Mouse (Mus musculus) thymus, postnatal 10 days (tissue): ENCODE results near the gene Boll.
A peak's percentile ranks its signal among the peaks of the same experiment; 100 is the strongest.
"Not testable (repeated sequence)": the region's sequence is repeated elsewhere in the genome, so short reads cannot be mapped to it uniquely, and the experiment has no call there.

Source experiments
- DNase-seq, 2 experiments: peaks; one replicate each; pipeline ENCODE4 v3.0.0; 2021; ENCODE audit warnings: low spot score in 2 of 2

Gene Boll

GRCm38 (mm10) chr1:55363044-55363565 lies at the start of gene Boll:
Gene Boll (minus strand): TSS chr1:55363469.
- peak; percentile 74 to 87 for DNase-seq

DNA sequence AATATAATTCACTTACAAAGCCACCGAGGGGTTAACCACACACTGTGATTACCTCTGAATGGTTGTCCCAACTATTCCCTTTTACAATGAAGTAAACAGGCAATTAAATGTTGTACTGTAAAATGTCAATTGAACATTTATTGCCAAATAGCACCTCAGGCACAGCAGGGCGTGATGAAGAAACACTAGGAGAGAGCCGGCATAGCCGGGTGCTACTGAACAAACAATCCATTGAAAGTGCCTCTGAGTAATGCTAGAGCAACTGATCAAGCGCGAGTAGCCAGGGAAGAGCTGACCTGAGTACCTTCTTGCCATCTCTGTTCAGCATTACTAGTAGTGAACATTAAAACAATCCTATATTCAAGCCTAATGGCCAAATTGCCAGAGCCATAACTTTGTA lies 49.3 kb upstream of the Boll start:
- no peak for DNase-seq

GRCm38 (mm10) chr1:55411079-55411478 lies 47.8 kb upstream of the Boll start:
- no peak for DNase-seq

GRCm38 (mm10) chr1:55410670-55411069 lies 47.4 kb upstream of the Boll start:
- DNase-seq: no peak

DNA sequence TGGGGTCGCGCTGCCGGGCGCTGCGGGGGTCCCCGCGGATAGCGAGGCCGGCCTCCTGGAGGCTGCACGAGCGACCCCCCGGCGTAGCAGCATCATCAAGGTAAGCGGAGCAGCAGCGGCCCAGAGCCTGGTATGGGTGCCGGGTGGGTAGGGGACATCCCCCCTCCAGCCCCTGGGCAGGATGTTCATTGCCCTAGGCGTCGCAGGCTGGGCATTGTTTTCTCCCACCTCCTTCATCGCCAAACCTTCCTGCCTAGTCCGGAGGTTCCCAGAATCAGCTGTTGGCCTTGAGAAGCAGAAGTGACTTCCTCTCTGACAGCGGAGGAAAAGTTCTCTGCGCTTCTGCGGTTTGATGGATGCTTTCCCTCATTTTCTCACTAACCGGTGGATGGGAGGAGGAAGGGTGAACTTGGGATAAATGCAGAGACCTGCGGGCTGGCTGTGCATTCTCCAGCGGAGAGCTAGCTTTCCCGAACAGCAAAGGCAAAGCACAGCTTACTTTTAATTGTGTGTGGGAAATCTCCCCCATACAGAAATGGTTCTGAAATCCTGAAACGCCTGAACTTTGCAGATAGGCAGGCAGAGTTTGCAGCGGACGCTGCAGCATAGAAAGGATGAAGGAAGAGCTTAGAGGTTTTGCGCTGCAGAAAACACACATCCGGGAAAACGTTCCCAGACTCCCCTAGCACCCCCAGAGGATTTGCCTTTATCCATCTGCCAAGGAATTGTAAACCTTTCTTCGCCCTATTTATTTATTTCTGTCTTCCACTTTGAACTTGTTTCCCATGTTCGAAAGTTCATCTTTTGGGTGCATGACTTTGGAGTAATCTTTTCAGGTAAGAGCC lies 43.5 kb upstream of the Boll start:
- peak; percentile 38 to 39 for DNase-seq

- DNase-seq: peak in 1 of 2 experiments; percentile 48
Observed at GRCm38 (mm10) chr1:55406023-55406413, 42.7 kb upstream of the Boll start.

- peak; percentile 94 to 96 for DNase-seq
Observed at GRCm38 (mm10) chr1:55405272-55406022, 42.2 kb upstream of the Boll start, which contains the start of gene Plcl1. Gene Plcl1 (plus strand): TSS chr1:55405921.

GRCm38 (mm10) chr1:55404439-55404838 lies 41.2 kb upstream of the Boll start:
- peak; percentile 49 to 78 for DNase-seq

DNA sequence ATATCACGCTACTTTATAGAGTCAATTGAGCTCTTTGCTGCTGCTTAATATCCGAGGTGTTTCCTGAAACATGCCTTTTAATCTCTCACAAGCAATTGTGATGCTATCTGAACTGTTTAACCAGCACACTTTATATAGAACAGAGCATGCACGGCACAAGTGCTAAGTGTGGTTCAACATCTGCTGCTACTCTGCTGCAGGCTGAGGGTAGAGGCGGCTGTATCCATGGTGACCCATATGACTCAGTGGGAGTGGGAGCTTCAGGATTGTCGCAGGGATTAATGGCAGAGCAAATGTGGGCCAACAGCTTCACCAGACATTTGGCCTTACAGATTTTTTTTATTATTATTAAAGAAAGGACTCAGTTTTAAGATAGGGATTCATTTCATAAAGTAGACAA lies 36.6 kb upstream of the Boll start:
- no peak for DNase-seq

DNA sequence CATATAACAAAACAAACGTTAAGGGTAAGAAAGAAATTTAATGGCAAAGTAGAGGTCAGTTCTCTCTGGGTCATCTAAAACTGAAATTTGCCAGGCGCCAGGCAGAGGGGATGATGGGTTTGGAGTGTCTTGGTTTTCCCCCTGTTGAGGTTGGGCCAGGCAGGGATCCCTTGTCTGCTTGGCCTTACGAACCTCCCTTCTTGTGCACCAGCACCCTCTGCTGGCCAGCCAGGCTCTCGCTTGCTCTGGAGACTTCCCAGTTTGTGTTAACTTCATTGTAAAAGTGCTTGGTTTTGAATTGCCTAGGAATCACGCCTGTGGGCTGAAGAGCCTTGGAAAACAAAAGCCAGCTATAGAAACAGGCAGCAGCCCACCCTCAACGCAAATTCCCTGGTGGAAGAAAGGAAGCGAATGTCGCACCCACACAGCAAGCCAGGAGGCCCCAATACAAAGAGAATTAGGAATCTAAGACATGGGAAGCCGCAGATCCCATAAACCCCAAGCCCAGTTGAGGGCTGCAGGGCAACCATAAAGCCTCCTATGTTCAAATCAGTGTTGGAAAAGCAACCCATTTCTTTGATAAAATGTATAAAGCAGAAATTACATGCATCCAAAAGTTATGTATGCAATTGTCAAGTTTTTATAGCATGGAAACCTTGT lies 20.0 kb upstream of the Boll start:
- peak; percentile 69 to 89 for DNase-seq

GRCm38 (mm10) chr1:55380527-55380926 lies 17.3 kb upstream of the Boll start:
- no peak for DNase-seq

DNA sequence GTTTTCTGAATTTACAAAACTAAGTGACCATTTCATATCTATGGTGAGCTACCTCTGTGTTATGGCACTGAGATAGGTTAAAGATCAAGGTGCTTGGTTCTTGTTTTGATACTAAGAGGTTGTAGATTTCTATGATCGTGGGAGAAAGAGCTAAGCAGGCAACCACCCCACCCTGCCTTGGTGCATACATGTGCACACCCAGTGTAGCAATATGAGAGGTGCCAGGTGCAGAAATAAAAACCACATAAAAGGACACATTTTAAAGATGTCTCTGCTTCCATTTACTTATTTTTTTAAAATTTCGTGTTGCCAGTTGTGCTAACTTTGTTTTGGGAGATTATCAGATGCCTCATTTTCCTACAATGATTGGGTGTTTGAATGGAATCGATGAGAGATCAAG lies 9.4 kb upstream of the Boll start:
- DNase-seq: peak; percentile 45 to 57

- DNase-seq: peak; percentile 73 to 76
Observed at GRCm38 (mm10) chr1:55363586-55363985, 317 bp upstream of the Boll start.

DNA sequence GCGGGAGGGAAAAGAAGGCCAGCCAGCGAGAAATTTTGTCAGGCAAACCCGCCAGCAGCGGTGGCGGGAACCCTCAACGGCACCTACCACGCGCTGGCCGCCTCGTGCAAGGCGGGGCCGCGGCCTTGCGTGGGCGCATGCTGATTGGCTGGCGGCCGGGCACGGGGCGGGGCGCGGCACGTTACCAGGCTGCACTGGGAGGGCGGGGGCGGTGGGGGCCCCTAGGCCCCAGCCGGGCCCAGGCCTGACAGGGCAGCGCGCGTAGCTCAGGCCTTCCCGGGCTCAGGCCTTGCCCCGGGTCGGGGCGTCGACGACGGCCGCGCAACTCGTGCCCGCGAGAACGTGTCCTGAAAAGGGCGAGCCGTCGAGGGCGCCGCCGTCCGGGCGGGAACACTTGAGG lies 635 bp downstream of the Boll start:
- peak in 1 of 2 experiments; percentile 20 for DNase-seq

DNA sequence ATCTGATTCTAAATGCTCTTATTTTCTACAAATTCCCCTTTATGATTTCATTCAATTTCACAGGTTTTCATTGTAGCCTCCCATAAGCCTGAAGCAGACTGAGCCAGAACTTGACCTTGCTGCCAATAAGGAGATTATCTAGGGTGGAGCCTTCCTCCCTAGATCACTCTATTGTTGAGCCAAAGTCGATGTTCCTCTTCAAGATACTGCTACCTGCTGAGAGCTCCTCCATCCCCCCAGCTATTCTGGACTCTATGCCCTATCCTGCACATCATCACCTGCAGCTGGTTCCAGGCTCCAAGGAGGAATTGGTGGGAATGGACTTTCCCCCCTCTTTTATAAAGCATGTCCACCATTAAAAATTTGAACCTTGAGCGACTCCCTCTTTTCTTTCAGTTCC lies 11.4 kb downstream of the Boll start:
- not testable (repeated sequence) for DNase-seq

- not testable (repeated sequence) for DNase-seq
Observed at GRCm38 (mm10) chr1:55325496-55325895, 37.8 kb downstream of the Boll start.

DNA sequence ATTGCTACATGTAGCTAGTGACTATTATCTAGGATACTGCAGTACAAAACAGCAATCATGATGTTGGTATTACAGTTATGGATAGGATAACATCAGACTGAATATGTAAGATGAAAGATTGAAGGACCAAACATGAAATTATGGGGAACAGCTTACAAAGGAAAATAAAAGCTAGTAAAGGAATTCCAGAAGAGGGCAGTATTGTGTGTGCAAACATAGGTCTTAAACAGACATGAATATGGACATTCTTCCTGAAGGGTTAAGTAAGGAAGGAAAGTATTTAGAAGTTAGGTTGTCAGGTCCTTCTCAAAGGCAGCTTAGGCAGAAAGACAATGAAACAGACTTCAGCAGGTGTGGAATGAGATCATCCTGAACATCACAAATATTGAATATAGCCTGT lies 62.2 kb downstream of the Boll start:
- peak in 1 of 2 experiments; percentile 19 for DNase-seq

- DNase-seq: no peak
Observed at GRCm38 (mm10) chr1:55279081-55279480, 84.2 kb downstream of the Boll start.

DNA sequence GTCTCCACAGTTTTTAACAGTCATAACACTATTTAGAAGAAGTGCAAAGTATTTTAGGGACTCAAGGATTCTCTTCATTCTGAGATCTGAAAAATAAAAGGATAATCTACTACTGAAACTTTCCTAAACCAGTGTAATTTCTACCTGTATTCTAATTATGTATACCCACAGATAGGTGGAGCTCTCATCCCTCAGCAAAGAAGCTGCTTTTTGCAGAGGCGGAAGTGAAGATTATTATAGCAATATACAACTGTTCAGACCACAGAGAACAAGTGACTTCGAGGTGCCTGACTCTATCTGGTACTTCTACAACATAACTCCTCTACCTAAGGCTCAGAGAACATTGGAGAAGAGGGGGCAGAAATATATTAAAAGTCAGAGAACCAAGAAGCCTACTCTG lies 97.8 kb downstream of the Boll start:
- DNase-seq: no peak

- DNase-seq: no peak
Observed at GRCm38 (mm10) chr1:55264385-55264784, 98.9 kb downstream of the Boll start.

GRCm38 (mm10) chr1:55246374-55246773 lies 116.9 kb downstream of the Boll start:
- DNase-seq: no peak

DNA sequence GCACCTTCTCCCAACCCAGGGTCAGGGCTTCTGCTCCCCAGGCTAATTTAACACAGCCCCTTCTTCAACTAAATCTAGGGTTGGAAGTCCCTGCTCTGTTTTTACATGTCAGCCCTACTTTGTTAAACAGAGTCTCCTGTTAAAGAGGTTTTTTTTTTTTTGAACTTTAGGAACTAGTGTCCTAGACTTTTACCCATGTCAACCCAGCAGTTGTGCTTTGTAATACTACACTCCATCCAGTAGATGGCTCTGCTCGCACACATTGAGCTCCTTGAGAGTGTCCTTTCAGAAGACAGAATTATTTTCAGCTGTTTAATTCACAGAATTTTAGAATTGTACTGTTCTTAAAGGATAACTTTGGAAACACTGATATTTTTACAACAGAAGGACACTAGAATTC lies 124.0 kb downstream of the Boll start:
- DNase-seq: peak in 1 of 2 experiments; percentile 44
